ENCODE assay signal across 25 mouse cellular contexts in the genomic region with DNA sequence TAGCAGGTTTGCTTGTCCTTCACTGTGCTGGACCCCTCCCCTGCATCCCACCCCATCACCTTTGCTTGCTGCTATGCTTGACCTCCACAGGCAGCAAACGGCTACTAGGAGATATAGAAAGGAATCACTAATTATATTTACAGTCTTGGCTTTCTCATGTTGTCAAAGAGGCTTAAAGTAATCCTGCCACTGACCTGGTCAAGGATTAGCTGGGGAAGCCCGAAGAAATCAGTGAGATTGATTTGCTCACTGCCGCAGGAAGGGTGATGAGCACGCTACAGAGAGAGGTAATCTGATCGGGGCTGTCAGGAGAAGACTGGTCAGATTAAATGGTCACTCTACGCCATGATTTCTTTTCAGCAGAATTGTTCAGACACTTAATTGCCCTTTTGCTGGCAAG.
DNase-seq lines count a peak whose midpoint lies in the region; ATAC-seq and TF ChIP-seq lines count a peak whose summit lies in the region.
"Had no signal": no experiment of that assay in that cellular context is flagged by ENCODE, and none has a peak within 500 bp of the region (broad histone marks: within the 10 kb centered on the region; RNA-seq: fewer than 3 reads in every experiment).

No protein-coding gene starts in this region.

- TF ChIP-seq CTCF in midbrain, postnatal 0 days (IDR thresholded peaks at IDR 0.05), result no peak
- no peak for TF ChIP-seq CTCF in brain, embryonic 14.5 days (IDR thresholded peaks at IDR 0.05; ENCODE audit: borderline replicate concordance, extremely low read depth, insufficient read depth, insufficient read length)

- H3K4me2 ChIP-seq in midbrain, embryonic 11.5 days, result no peak overlapping the region
- H3K4me2 ChIP-seq in midbrain, postnatal 0 days (ENCODE audit: low read depth, low read length, poor library complexity, severe bottlenecking), result no peak overlapping the region
- H3K4me2 ChIP-seq in hindbrain, embryonic 12.5 days (replicated peaks), result no peak overlapping the region
- H3K4me2 ChIP-seq: embryonic facial prominence, embryonic 12.5 days; embryonic facial prominence, embryonic 15.5 days; heart, embryonic 12.5 days; heart, embryonic 15.5 days; hindbrain, embryonic 14.5 days had no signal

- no peaks in the 10 kb centered on the region for H3K36me3 ChIP-seq in midbrain, embryonic 11.5 days (ENCODE audit: control insufficient read depth, insufficient read depth, low read length)
- H3K36me3 ChIP-seq in midbrain, postnatal 0 days (ENCODE audit: insufficient read depth, low read length), result no peaks in the 10 kb centered on the region
- H3K36me3 ChIP-seq in hindbrain, embryonic 12.5 days, result no peaks in the 10 kb centered on the region
- H3K36me3 ChIP-seq: embryonic facial prominence, embryonic 12.5 days; embryonic facial prominence, embryonic 15.5 days; heart, embryonic 12.5 days; heart, embryonic 15.5 days; hindbrain, embryonic 10.5 days had no signal

- WGBS in midbrain, embryonic 11.5 days, result 28% methylated on average over 6 of the region's 6 CpGs
- WGBS in midbrain, postnatal 0 days, result 22% methylated on average over 6 of the region's 6 CpGs
- WGBS in hindbrain, embryonic 12.5 days, result 67% methylated on average over 6 of the region's 6 CpGs

- peak; percentile 57 for ATAC-seq in midbrain, embryonic 11.5 days (ENCODE audit: low FRiP score)
- ATAC-seq in midbrain, postnatal 0 days (ENCODE audit: low FRiP score), result no peak
- ATAC-seq in hindbrain, embryonic 12.5 days (ENCODE audit: low FRiP score), result no peak
- ATAC-seq: activated CD4-positive, CD25-positive, alpha-beta regulatory T cell, adult 4 months; forebrain, embryonic 14.5 days; forebrain, postnatal 0 days; hindbrain, postnatal 0 days had no signal

- H3K4me3 ChIP-seq in midbrain, embryonic 11.5 days (ENCODE audit: low read depth, low read length), result no peak overlapping the region
- H3K4me3 ChIP-seq in midbrain, postnatal 0 days (ENCODE audit: low read depth, low read length), result no peak overlapping the region
- no peak overlapping the region for H3K4me3 ChIP-seq in hindbrain, embryonic 12.5 days
- H3K4me3 ChIP-seq: embryonic facial prominence, embryonic 12.5 days; embryonic facial prominence, embryonic 15.5 days; heart, embryonic 12.5 days; heart, embryonic 15.5 days; hindbrain, embryonic 10.5 days had no signal

- DNase-seq in midbrain, embryonic 11.5 days (ENCODE audit: low spot score, missing footprints), result no peak
- no peak for DNase-seq in midbrain, postnatal 0 days (ENCODE audit: low spot score)
- peak; percentile 27 for DNase-seq in brain, embryonic 14.5 days (ENCODE audit: low read depth)
- peak; percentile 32 for DNase-seq in retina, embryonic 14.5 days (ENCODE audit: low spot score)
- DNase-seq in natural killer cell, adult 2 months (ENCODE audit: low spot score in 2 of 2), result no peak
- DNase-seq: adrenal gland, adult 8-10 months; adrenal gland, postnatal 25 days; cerebellum, adult 18-20 months; cerebellum, adult 9-11 months; cerebellum, postnatal 25 days; forebrain, postnatal 0 days; gastrocnemius, postnatal 25 days; heart, adult 18-20 months; heart, postnatal 10 days; heart, postnatal 36 days had no signal

- H3K27me3 ChIP-seq in midbrain, embryonic 11.5 days (ENCODE audit: control insufficient read depth, insufficient read depth, low read length), result no peaks in the 10 kb centered on the region
- no peaks in the 10 kb centered on the region for H3K27me3 ChIP-seq in midbrain, postnatal 0 days (ENCODE audit: insufficient read depth, low read length)
- H3K27me3 ChIP-seq in hindbrain, embryonic 12.5 days, result no peaks in the 10 kb centered on the region
- H3K27me3 ChIP-seq: embryonic facial prominence, embryonic 12.5 days; embryonic facial prominence, embryonic 15.5 days; heart, embryonic 12.5 days; heart, embryonic 15.5 days had no signal

- 0 out of 2 replicates have a peak, but pooled peaks cover 4% of the 10 kb centered on the region for H3K4me1 ChIP-seq in midbrain, embryonic 11.5 days (ENCODE audit: control insufficient read depth, insufficient read depth, low read length)
- H3K4me1 ChIP-seq in midbrain, postnatal 0 days (ENCODE audit: insufficient read depth, low read length), result no peaks in the 10 kb centered on the region
- H3K4me1 ChIP-seq in hindbrain, embryonic 12.5 days, result no peaks in the 10 kb centered on the region
- H3K4me1 ChIP-seq: embryonic facial prominence, embryonic 12.5 days; embryonic facial prominence, embryonic 15.5 days; heart, embryonic 12.5 days; heart, embryonic 15.5 days; hindbrain, embryonic 10.5 days had no signal

- H3K9ac ChIP-seq in midbrain, embryonic 11.5 days (ENCODE audit: low read length), result no peak overlapping the region
- no peak overlapping the region for H3K9ac ChIP-seq in midbrain, postnatal 0 days (replicated peaks; ENCODE audit: low read length, poor library complexity, severe bottlenecking)
- no peak overlapping the region for H3K9ac ChIP-seq in hindbrain, embryonic 12.5 days
- H3K9ac ChIP-seq: embryonic facial prominence, embryonic 12.5 days; embryonic facial prominence, embryonic 15.5 days; forebrain, postnatal 0 days; heart, embryonic 12.5 days; heart, embryonic 15.5 days; hindbrain, embryonic 14.5 days had no signal

- no peaks in the 10 kb centered on the region for H3K9me3 ChIP-seq in midbrain, embryonic 11.5 days (ENCODE audit: control insufficient read depth, low read length)
- no peaks in the 10 kb centered on the region for H3K9me3 ChIP-seq in midbrain, postnatal 0 days (ENCODE audit: low read length)
- H3K9me3 ChIP-seq in hindbrain, embryonic 12.5 days (replicated peaks), result no peaks in the 10 kb centered on the region
- H3K9me3 ChIP-seq: embryonic facial prominence, embryonic 12.5 days; embryonic facial prominence, embryonic 15.5 days; heart, embryonic 12.5 days; heart, embryonic 15.5 days; hindbrain, embryonic 10.5 days had no signal

- TF ChIP-seq POLR2A in brain, embryonic 14.5 days (IDR thresholded peaks at IDR 0.05; ENCODE audit: borderline replicate concordance, extremely low read depth, insufficient read depth, insufficient read length, poor library complexity, severe bottlenecking), result no peak

- no peak overlapping the region for H3K27ac ChIP-seq in midbrain, embryonic 11.5 days (ENCODE audit: low read depth, low read length)
- no peak overlapping the region for H3K27ac ChIP-seq in midbrain, postnatal 0 days (ENCODE audit: low read depth, low read length)
- H3K27ac ChIP-seq in hindbrain, embryonic 12.5 days, result no peak overlapping the region
- H3K27ac ChIP-seq: embryonic facial prominence, embryonic 12.5 days; embryonic facial prominence, embryonic 15.5 days; heart, embryonic 15.5 days; hindbrain, embryonic 10.5 days; hindbrain, embryonic 14.5 days; hindbrain, postnatal 0 days had no signal

Comparison
In these comparisons a context has a peak if more than half of its experiments do, and no peak if none do; other contexts are left out.
1. DNase-seq: peak in brain, embryonic 14.5 days (single experiment) and retina, embryonic 14.5 days (single experiment); none in midbrain, embryonic 11.5 days (single experiment), midbrain, postnatal 0 days (single experiment) and natural killer cell, adult 2 months (0 of 2).